Mouse (Mus musculus) cerebellum, adult 8-10 months (tissue): Measurements from ENCODE around the gene Plekha6.
"Not testable (repeated sequence)": the region's sequence is repeated elsewhere in the genome, so short reads cannot be mapped to it uniquely, and the experiment has no call there.

Experiments used
- DNase-seq: peaks from one replicate; pipeline ENCODE4 v3.0.0; 2022

The Plekha6 gene

DNA sequence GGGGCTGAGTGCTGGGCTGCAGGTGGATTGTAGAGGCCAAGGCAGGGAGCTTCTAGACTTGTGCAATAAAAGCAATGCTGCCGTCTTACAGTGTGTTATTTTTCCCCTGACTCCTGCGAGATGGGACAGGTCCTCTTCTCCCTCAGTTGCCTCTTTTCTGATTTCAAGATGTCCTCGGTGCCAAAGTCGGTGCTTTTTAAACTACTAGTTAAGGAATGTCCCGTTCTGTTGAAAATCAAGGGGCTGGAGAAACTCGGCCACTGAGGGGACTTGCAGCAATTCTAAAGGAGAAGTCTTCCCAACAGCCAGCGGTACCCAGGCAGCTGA lies 165.6 kb downstream of the Plekha6 start:
- DNase-seq, result no peak

DNA sequence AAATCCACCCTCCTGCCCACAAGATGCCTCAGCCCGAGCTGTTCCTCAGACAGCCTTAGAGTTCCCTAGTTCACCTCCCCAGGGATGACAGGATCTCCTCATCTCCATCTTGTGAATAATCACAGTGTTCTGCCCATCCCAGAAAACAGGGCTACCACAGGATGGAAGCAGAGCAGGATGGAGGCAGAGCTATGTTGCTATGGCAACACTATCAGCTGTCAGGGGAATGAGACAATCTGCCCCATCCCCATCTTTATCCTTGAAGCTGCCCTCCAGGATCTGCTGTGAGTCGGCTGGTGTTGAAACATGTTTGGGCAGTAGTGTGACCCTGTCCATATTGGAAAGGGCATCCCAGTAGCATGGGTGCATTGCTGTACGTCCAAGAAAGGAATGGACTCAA lies 167.1 kb downstream of the Plekha6 start:
- no peak for DNase-seq

DNA sequence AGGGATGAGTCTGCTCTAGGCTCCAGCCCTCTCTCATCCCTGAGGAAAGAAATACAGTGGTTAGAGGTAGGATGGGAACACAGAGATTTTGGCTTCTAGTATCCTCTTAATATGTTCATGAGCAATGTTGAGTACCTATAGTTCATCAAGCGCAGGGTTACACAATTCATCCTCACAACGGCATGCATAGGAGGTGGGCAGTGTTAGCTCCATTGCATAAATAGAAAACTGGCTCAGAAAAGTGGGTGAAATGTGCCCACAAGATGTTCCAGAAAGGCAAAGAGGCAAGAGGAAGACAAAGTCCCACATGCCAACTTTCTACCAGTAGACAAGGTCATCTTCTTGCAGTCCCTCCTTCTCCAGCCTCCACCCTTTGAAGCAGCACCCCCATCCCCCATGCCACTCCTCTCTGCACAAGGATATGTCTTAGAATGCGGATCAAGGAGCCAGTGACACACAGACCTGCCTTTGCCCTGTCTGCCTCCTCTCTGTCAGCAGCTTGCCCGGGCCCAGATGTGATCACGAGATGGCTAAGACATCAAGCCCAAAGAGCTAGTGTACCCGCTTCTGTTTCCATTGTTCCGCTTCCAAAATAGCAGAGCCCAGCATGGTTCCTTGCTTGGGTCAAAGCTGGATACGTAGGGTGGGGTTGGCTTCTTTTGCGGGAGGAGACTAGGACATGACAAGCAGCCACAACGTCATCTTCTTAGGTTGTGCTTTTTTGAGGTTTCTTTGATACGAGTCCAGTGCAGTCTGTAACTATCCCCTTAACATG lies 168.8 kb downstream of the Plekha6 start:
- DNase-seq, result no peak

DNA sequence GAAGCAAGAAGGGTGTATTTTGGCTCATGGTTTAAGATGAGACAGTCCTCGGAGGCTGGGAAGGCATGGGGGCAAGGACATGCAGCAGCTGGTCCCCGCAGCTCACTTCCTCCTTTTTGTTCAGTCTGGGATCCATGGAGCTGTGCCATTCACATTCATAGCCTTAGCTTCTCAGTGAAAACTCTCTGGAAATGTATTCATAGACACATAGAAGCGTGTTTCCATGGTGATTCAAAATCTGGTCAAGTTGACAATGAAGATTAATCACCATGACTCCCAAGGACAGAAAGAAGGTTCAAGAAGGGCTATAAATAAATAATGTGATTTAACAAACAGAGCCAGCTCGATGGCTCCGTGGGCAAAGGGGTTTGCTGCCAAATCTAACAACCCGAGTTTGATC lies 169.9 kb downstream of the Plekha6 start:
- DNase-seq, result no peak

DNA sequence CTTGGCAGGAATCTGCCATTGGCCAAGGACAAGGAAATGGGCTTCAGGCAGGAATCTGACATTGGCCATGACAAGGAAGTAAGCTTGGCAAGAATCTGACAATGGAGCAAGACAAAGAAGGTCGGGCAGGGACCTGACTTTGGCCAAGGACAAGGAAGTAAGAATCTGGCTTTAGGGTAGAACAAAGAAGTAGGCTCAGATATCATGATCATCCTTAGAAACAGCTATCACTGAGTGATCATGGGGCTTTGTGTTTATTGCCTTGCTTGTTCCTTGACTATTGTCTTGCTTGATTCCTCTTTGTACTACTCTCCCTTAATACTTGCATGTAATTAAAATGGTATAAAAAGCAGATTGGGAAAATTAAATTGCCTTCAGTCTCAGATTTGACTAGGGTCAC lies 176.4 kb downstream of the Plekha6 start:
- DNase-seq, result not testable (repeated sequence)

DNA sequence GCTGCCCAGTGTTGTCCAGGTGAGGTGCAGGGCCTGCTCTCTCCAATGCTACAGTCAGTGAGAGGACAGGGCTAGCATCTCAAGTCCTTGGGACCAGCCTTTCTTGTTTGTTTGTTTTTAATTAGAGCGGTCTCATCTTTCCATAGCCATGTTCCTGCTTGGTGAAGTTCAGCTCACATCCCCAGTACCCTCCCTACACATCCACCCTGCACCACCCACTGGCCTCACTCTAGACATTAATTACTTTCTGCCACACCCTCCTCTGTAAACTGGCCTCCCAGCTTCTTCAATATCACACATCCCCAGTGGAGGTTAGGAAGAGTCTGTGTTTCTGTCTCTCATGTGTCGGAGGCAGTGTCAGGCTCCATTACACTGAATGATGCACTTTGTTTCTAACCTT lies 180.3 kb downstream of the Plekha6 start:
- no peak for DNase-seq

DNA sequence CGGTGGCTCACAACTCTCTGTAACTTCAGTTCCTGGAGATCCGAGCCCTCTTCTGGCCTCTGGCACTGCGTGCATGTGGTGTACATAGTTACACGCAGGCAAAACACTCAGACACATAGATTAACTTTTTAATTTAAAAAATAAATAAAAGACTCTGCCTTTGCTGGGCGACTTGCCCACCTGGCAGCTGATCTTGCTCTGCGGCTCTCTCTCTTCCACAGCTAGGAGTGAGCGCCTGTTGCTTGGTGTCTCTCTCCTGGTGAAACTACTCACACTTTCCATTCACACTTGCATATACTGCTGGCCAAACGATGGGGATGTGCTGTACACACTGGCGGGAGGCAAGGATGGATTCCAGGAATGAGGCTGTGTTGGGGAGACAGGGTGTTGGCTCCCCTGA lies 182.5 kb downstream of the Plekha6 start:
- DNase-seq, result no peak

DNA sequence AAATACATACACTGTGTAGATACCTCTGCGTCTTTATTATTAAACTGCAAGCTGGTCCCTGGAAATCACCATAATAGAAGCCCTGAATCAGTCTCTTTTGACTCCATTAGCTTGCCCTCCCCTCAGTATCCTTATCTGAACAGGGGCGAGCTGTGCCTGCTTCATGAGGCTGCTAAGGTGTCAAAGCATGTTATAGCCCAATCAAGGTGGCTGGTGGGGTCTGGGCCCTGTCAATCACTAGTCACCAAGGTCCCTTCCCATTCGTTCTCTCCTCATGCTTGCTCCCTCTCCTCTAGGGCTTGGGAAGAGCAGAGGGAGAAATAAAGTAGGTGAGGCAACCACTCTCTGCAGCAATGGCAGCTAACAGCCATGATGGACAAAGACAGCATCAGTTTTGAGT lies 183.2 kb downstream of the Plekha6 start:
- DNase-seq, result no peak

DNA sequence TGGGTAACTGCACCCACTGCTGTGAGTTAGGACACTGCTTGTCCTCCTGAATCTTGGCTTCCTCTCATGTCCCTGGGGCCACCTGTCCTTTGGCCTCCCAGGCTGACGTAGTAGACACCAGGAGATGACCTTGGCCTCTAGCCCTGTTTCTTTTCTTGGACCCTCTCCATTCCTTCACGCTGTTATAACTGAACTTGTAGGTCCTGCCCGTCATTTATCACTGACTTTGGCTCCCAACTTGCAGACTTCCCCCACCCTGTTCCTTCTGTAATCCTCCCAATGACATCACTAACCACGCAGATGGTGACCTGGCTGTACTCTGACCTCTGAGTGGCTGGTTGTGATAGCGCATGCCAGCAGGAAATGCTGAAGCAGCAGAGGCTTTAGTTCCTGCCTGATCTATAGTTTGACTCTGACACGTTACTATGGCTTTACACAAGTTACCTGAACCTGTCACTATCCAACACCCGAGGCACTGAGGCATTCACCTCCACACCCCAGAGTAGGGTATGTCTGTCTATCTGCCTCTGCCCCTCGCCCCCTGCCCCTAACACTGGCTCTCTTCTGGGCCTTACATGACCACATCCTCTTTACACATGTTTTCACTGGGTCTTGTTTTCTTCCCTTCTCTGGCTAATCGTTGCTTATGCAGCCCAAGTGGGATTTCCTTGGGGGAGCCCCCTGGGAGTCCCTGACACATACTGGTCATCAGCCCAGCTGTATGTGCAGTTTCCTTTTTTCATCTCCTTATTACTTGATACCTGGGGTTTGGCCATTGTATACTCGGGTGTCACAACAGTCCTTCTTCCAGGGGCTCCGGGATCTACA lies 183.9 kb downstream of the Plekha6 start:
- DNase-seq, result no peak

DNA sequence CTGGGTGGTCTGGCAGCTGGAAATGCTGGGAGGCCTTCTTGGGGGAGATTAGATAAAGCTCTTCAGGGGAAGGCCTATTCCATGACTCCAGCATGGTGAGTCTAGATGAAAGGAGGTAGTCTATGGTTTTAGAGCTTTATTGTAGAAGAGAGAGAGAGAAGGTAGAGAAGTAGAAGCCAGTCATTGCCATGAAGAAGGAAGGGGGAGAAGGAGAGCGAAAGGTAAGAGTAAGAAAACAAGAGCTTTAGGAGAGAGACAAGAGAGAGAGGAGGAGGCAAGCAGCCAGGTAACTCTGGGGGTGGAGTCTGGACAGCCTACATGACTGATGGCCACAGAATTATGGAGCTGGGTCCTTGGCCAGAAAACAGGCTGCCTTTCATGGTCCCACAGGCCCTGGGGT lies 186.2 kb downstream of the Plekha6 start, which contains the start of gene Ren1:
Ren1 (plus strand) TSS at position 301 of the 400 bp plus-strand sequence.
- no peak for DNase-seq

DNA sequence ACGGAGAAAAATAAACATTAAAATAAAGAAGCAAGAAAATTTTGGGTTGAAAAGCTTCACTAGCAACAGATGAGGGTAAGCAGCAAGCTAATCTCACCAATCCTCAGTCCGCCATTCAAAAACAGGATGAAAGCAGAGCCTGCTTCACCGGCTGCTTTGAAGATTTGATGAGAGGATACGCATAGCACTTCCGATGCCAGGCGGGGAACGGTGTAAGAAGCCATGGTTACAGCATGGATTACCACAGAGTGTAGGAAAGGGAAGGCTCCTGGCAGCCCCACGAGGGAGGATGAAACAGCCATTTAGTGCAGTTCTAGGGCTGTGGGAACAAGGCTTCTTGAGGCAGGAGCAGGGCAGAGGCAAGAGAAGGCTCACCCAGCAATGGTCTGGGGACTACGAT lies 187.8 kb downstream of the Plekha6 start:
- DNase-seq, result no peak
